Mouse (Mus musculus) midbrain, embryonic 16.5 days (tissue): ENCODE results near the gene Slc2a3. TPM values are rescaled to one million over a fixed set of nuclear protein-coding genes. Genes with fewer than 3 reads are reported as not detected.
A peak's percentile ranks its signal among the peaks of the same experiment; 100 is the strongest.
"Not testable (repeated sequence)": the region's sequence is repeated elsewhere in the genome, so short reads cannot be mapped to it uniquely, and the experiment has no call there.

Experiments used
- ATAC-seq: fragments of 200-750 bp; cut with Nextera tagmentation; 2 replicates; pipeline ENCODE4 v1.8.0; 2017; ENCODE audit warnings: moderate TSS enrichment
- H3K27ac ChIP-seq: fragments of 300-500 bp; sonication (generic); 2 replicates; pipeline ENCODE4 v1.5.1; 2014; ENCODE audit warnings: mild to moderate bottlenecking, low read length, mixed read lengths
- H3K27me3 ChIP-seq: fragments of 300-500 bp; sonication (generic); 2 replicates; pipeline ENCODE4 v1.6.1; 2014; ENCODE audit warnings: low read depth, low read length, mixed read lengths; ENCODE audit not compliant: control insufficient read depth, insufficient read depth
- H3K36me3 ChIP-seq: fragments of 300-500 bp; sonication (generic); 2 replicates; pipeline ENCODE4 v1.6.1; 2014; ENCODE audit warnings: mild to moderate bottlenecking, low read length, moderate library complexity, mixed read lengths; ENCODE audit not compliant: control insufficient read depth, insufficient read depth
- H3K4me1 ChIP-seq: fragments of 300-500 bp; sonication (generic); 2 replicates; pipeline ENCODE4 v1.6.1; 2014; ENCODE audit warnings: mild to moderate bottlenecking, low read length, mixed read lengths; ENCODE audit not compliant: control insufficient read depth, insufficient read depth
- H3K4me2 ChIP-seq: fragments of 300-500 bp; sonication (generic); 2 replicates; pipeline ENCODE4 v1.6.1; 2014; ENCODE audit warnings: mild to moderate bottlenecking, low read length, mixed read lengths
- H3K4me3 ChIP-seq: fragments of 300-500 bp; sonication (generic); 2 replicates; pipeline ENCODE4 v1.5.1; 2014; ENCODE audit warnings: low read depth, mild to moderate bottlenecking, low read length, moderate library complexity, mixed read lengths
- H3K9ac ChIP-seq: fragments of 300-500 bp; sonication (generic); 2 replicates; pipeline ENCODE4 v1.6.1; 2014; ENCODE audit warnings: low read depth, low read length, mixed read lengths
- H3K9me3 ChIP-seq: fragments of 300-500 bp; sonication (generic); replicated peaks from 2 replicates; pipeline ENCODE4 v1.6.1; 2014; ENCODE audit warnings: mild to moderate bottlenecking, low read length, mixed read lengths; ENCODE audit not compliant: control insufficient read depth, poor library complexity, severe bottlenecking
- WGBS: fragments of 180-500 bp; shearing (Covaris S2); extraction: QIAGEN DNeasy Blood & Tissue Kit; methylation state at CpG from one replicate; pipeline ENCODE4 v1.1.7; 2014; 5-methylcytosine and 5-hydroxymethylcytosine counted together
- polyA plus RNA-seq: library from polyadenylated mRNA; unstranded; fragments of >200 nt; fragmentation: Nextera tagmentation; extraction: Ambion mirVana; gene quantifications from 2 replicates; pipeline ENCODE4 v1.2.1, GENCODE M21; 2015

Gene Slc2a3
- polyA plus RNA-seq, 1 experiment from 2014 or later, result 52.5 TPM

- WGBS, result 44% methylated on average over 5 of the region's 5 CpGs
- Histone ChIP-seq H3K4me1 (peaks cover 26% of the 10 kb centered on the region), H3K36me3 (no peaks in the 10 kb centered on the region), H3K4me2 (no peak overlapping the region), H3K9ac (no peak overlapping the region), H3K27me3 (no peaks in the 10 kb centered on the region), H3K9me3 (no peaks in the 10 kb centered on the region), H3K4me3 (no peak overlapping the region), H3K27ac (no peak overlapping the region)
- ATAC-seq, result no peak
These were observed 33.2 kb downstream of the Slc2a3 start for GRCm38 (mm10) chr6:122768256-122768655.

GRCm38 (mm10) chr6:122767012-122767411, 34.4 kb downstream of the Slc2a3 start:
- not testable (repeated sequence) for H3K36me3 ChIP-seq, H3K4me2 ChIP-seq, H3K27ac ChIP-seq, H3K9me3 ChIP-seq, ATAC-seq, H3K4me3 ChIP-seq, H3K9ac ChIP-seq, H3K27me3 ChIP-seq
- peaks cover 26% of the 10 kb centered on the region for H3K4me1 ChIP-seq
- 49% methylated on average over 3 of the region's 3 CpGs for WGBS

- H3K9me3 ChIP-seq, result no peaks in the 10 kb centered on the region
- 13% methylated on average over 5 of the region's 5 CpGs for WGBS
- H3K4me1 ChIP-seq, result peaks cover 28% of the 10 kb centered on the region
- peak overlapping the region; percentile 42 for H3K4me3 ChIP-seq
- H3K36me3 ChIP-seq, result no peaks in the 10 kb centered on the region
- peak overlapping the region; percentile 96 for H3K27ac ChIP-seq
- ATAC-seq, result no peak
- H3K4me2 ChIP-seq, result peak overlapping the region; percentile 64
- H3K9ac ChIP-seq, result peak overlapping the region; percentile 49; the same call in 1 of the 2 replicates
- no peaks in the 10 kb centered on the region for H3K27me3 ChIP-seq
These were observed 35.1 kb downstream of the Slc2a3 start for GRCm38 (mm10) chr6:122766145-122766968.

- Histone ChIP-seq H3K27ac (peak overlapping the region; percentile 96), H3K36me3 (no peaks in the 10 kb centered on the region), H3K9me3 (no peaks in the 10 kb centered on the region), H3K9ac (peak overlapping the region; percentile 71), H3K4me3 (peak overlapping the region; percentile 42), H3K4me2 (peak overlapping the region; percentile 64), H3K4me1 (peaks cover 26% of the 10 kb centered on the region), H3K27me3 (no peaks in the 10 kb centered on the region)
- no peak for ATAC-seq
- WGBS, result 4% methylated on average over 9 of the region's 9 CpGs
These were observed 36.0 kb downstream of the Slc2a3 start for GRCm38 (mm10) chr6:122765298-122765956.

GRCm38 (mm10) chr6:122764446-122765297, 36.8 kb downstream of the Slc2a3 start:
- Histone ChIP-seq H3K27me3 (no peaks in the 10 kb centered on the region), H3K4me3 (peak overlapping the region; percentile 42), H3K4me1 (peaks cover 18% of the 10 kb centered on the region), H3K9me3 (no peaks in the 10 kb centered on the region), H3K4me2 (peak overlapping the region; percentile 64), H3K9ac (peak overlapping the region; percentile 71), H3K27ac (peak overlapping the region; percentile 96), H3K36me3 (no peaks in the 10 kb centered on the region)
- WGBS, result under 1% methylated on average over 56 of the region's 56 CpGs
- peak; percentile 93 for ATAC-seq

- Histone ChIP-seq H3K36me3 (no peaks in the 10 kb centered on the region), H3K9me3 (no peaks in the 10 kb centered on the region), H3K9ac (peak overlapping the region; percentile 71), H3K4me1 (peaks cover 14% of the 10 kb centered on the region), H3K4me2 (peak overlapping the region; percentile 64), H3K27ac (peak overlapping the region; percentile 96), H3K27me3 (no peaks in the 10 kb centered on the region), H3K4me3 (peak overlapping the region; percentile 42)
- WGBS, result 31% methylated on average over 17 of the region's 17 CpGs
- peak; percentile 29 for ATAC-seq
These were observed 37.5 kb downstream of the Slc2a3 start for GRCm38 (mm10) chr6:122763844-122764445.

GRCm38 (mm10) chr6:122762952-122763700, 38.3 kb downstream of the Slc2a3 start:
- no peaks in the 10 kb centered on the region for H3K36me3 ChIP-seq
- H3K9ac ChIP-seq, result no peak overlapping the region
- H3K9me3 ChIP-seq, result no peaks in the 10 kb centered on the region
- 77% methylated on average over 11 of the region's 11 CpGs for WGBS
- no peaks in the 10 kb centered on the region for H3K27me3 ChIP-seq
- no peak overlapping the region for H3K4me3 ChIP-seq
- no peak overlapping the region for H3K27ac ChIP-seq
- no peak for ATAC-seq
- no peak overlapping the region; the same call in 1 of the 2 replicates for H3K4me2 ChIP-seq
- peaks cover 14% of the 10 kb centered on the region for H3K4me1 ChIP-seq

GRCm38 (mm10) chr6:122762480-122762879, 39.0 kb downstream of the Slc2a3 start:
- Histone ChIP-seq H3K27me3 (no peaks in the 10 kb centered on the region), H3K4me3 (no peak overlapping the region), H3K4me1 (peaks cover 14% of the 10 kb centered on the region), H3K9ac (no peak overlapping the region), H3K36me3 (no peaks in the 10 kb centered on the region), H3K9me3 (no peaks in the 10 kb centered on the region), H3K4me2 (no peak overlapping the region), H3K27ac (no peak overlapping the region)
- no peak for ATAC-seq
- WGBS, result 94% methylated on average over 3 of the region's 3 CpGs
